8 mouse cellular contexts compared by ENCODE assay signal in the genomic region with DNA sequence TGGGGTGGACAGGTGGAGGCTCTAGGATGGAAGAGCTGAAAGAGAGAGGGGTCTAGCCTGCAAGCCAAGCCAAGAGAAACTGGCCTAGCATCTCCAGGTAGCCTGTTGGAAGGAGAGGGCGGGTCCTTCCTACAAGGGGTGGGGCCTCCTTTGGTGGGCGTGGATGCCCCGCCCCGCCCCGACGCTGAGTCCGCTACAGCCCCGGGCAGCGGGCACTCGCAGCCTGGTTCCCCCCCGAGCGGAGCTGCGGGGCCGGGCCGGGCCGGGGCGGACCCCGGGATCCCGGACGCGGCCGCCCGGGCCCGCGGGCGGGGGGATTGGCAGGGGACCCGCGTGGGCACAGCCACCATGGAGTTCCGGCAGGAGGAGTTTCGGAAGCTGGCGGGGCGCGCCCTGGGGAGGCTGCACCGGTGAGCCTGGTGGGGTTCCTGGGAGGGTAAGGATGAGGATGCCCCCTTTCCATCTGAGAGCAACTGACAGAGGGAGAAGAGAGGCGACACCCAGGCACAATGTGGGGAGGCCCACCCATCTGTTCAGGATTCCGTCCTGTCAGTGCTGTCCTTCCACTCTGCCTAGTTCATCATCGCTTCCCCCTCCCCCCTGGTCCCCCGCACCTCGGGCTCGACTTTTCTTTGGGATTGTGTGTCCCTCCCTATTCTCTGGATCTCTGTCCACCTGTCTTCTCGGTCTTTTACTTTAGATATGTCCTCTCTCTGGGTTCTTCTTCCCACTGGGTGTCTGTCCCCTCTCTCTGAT. TPM values are rescaled to one million over a fixed set of nuclear protein-coding genes. Genes with fewer than 3 reads are reported as not detected.
DNase-seq lines count a peak whose midpoint lies in the region; ATAC-seq lines count a peak whose summit lies in the region.

A gene (plus strand): TSS at position 215 of the 756 bp plus-strand sequence.

- peaks cover 23% of the 10 kb centered on the region for H3K36me3 ChIP-seq in embryonic facial prominence, embryonic 12.5 days
- H3K36me3 ChIP-seq in hindbrain, embryonic 11.5 days (ENCODE audit: control insufficient read depth, insufficient read depth, low read length), result no peaks in the 10 kb centered on the region
- no peaks in the 10 kb centered on the region for H3K36me3 ChIP-seq in stomach, embryonic 16.5 days (ENCODE audit: control insufficient read depth, insufficient read depth, low read length)

- peaks cover 2% of the 10 kb centered on the region for H3K9me3 ChIP-seq in embryonic facial prominence, embryonic 12.5 days
- H3K9me3 ChIP-seq in hindbrain, embryonic 11.5 days (ENCODE audit: control insufficient read depth, low read length), result no peaks in the 10 kb centered on the region
- peaks cover 4% of the 10 kb centered on the region; the same call in 1 of the 2 replicates for H3K9me3 ChIP-seq in stomach, embryonic 16.5 days (replicated peaks; ENCODE audit: control insufficient read depth, low read length)

- no peak within 1 kb of the TSS for H3K27ac ChIP-seq in embryonic facial prominence, embryonic 12.5 days
- H3K27ac ChIP-seq in hindbrain, embryonic 11.5 days (ENCODE audit: low read depth, low read length), result no peak within 1 kb of the TSS
- no peak within 1 kb of the TSS for H3K27ac ChIP-seq in stomach, embryonic 16.5 days (ENCODE audit: low read length)

- H3K27me3 ChIP-seq in embryonic facial prominence, embryonic 12.5 days, result peaks cover 65% of the 10 kb centered on the region
- H3K27me3 ChIP-seq in hindbrain, embryonic 11.5 days (ENCODE audit: control insufficient read depth, insufficient read depth, low read length), result peaks cover 63% of the 10 kb centered on the region
- H3K27me3 ChIP-seq in stomach, embryonic 16.5 days (ENCODE audit: control insufficient read depth, insufficient read depth, low read length), result peaks cover 59% of the 10 kb centered on the region

- H3K9ac ChIP-seq in embryonic facial prominence, embryonic 12.5 days, result peak within 1 kb of the TSS; percentile 54
- peak within 1 kb of the TSS; percentile 34; the same call in 1 of the 2 replicates for H3K9ac ChIP-seq in hindbrain, embryonic 11.5 days (ENCODE audit: low read depth, low read length)
- peak within 1 kb of the TSS; percentile 72 for H3K9ac ChIP-seq in stomach, embryonic 16.5 days (ENCODE audit: low read length)

- ATAC-seq in embryonic facial prominence, embryonic 12.5 days (ENCODE audit: insufficient number of reproducible peaks, insufficient read depth, low FRiP score, low TSS enrichment), result no peak
- no peak for ATAC-seq in hindbrain, embryonic 11.5 days (ENCODE audit: low FRiP score)
- ATAC-seq in megakaryocyte, adult 5-6 weeks (ENCODE audit: poor library complexity, severe bottlenecking), result peak; percentile 59
- ATAC-seq in stomach, embryonic 16.5 days (ENCODE audit: insufficient read depth, low FRiP score), result no peak; the same call in 1 of the 2 replicates

- H3K4me3 ChIP-seq in embryonic facial prominence, embryonic 12.5 days, result peak within 1 kb of the TSS; percentile 36
- H3K4me3 ChIP-seq in hindbrain, embryonic 11.5 days (ENCODE audit: low read depth, low read length), result peak within 1 kb of the TSS; percentile 34
- peak within 1 kb of the TSS; percentile 50 for H3K4me3 ChIP-seq in stomach, embryonic 16.5 days (replicated peaks; ENCODE audit: low read length)

- 1% methylated on average over 33 of the region's 41 CpGs for WGBS in embryonic facial prominence, embryonic 12.5 days
- 2% methylated on average over 39 of the region's 41 CpGs for WGBS in hindbrain, embryonic 11.5 days
- WGBS in stomach, embryonic 16.5 days, result 2% methylated on average over 40 of the region's 41 CpGs

- H3K4me1 ChIP-seq in embryonic facial prominence, embryonic 12.5 days, result peaks cover 4% of the 10 kb centered on the region; the same call in 1 of the 2 replicates
- peaks cover 11% of the 10 kb centered on the region for H3K4me1 ChIP-seq in hindbrain, embryonic 11.5 days (replicated peaks; ENCODE audit: control insufficient read depth, insufficient read depth, low read length)
- H3K4me1 ChIP-seq in stomach, embryonic 16.5 days (ENCODE audit: control insufficient read depth, insufficient read depth, low read length), result peaks cover 3% of the 10 kb centered on the region; the same call in 1 of the 2 replicates

- peak within 1 kb of the TSS; percentile 62 for H3K4me2 ChIP-seq in embryonic facial prominence, embryonic 12.5 days (replicated peaks)
- H3K4me2 ChIP-seq in hindbrain, embryonic 11.5 days (replicated peaks; ENCODE audit: low read depth, low read length), result peak within 1 kb of the TSS; percentile 59
- H3K4me2 ChIP-seq in stomach, embryonic 16.5 days (ENCODE audit: low read depth, low read length), result peak within 1 kb of the TSS; percentile 76

- DNase-seq in urinary bladder, postnatal 14 days (ENCODE audit: low spot score), result peak; percentile 38
- DNase-seq in urinary bladder, postnatal 4 days (ENCODE audit: low spot score in 2 of 2), result no peak
- DNase-seq in hindbrain, embryonic 11.5 days (ENCODE audit: low spot score), result peak; percentile 44
- DNase-seq in left cerebral cortex, adult 8-10 months (ENCODE audit: low spot score in 2 of 2), result peak in 1 of 2 experiments; percentile 51
- no peak for DNase-seq in c-Kit-positive CD71-positive TER-119-positive erythroid progenitor cells, embryonic 14.5 days (ENCODE audit: low spot score)

RNA-seq across cellular contexts. Expression of the gene that starts here (rescaled TPM):
- polyA plus RNA-seq in embryonic facial prominence, embryonic 12.5 days (2016; fragmentation: Nextera tagmentation; extraction: Ambion mirVana), result 0.73 and 0.79 TPM in 2 replicates
- polyA plus RNA-seq in hindbrain, embryonic 11.5 days (2014; fragmentation: Nextera tagmentation; extraction: Ambion mirVana), result 0.51 and 1.1 TPM in 2 replicates
- total RNA-seq in left cerebral cortex, adult 8-10 months (2022), result 1,000 to 10,000 TPM; 1,001 to 1,087 (median 1,026) TPM
- 0.18 TPM in 1 of 2 replicates, not detected in the other for total RNA-seq in megakaryocyte, adult 5-6 weeks (2015)
- not detected in 2 replicates for total RNA-seq in megakaryocyte, adult 5-6 weeks (2017)
- 0.15 and 0.22 TPM in 2 replicates for polyA plus RNA-seq in stomach, embryonic 16.5 days (2015; fragmentation: Nextera tagmentation; extraction: Ambion mirVana)

Comparison
In these comparisons a context has a peak if more than half of its experiments do, and no peak if none do; other contexts are left out.
1. RNA of the gene that starts here (total RNA-seq): 1,001 to 1,087 TPM in left cerebral cortex, adult 8-10 months; 0.18 TPM in megakaryocyte, adult 5-6 weeks; every median in the first group is over 100 times any median in the second.
2. DNase-seq: peak in urinary bladder, postnatal 14 days (single experiment) and hindbrain, embryonic 11.5 days (single experiment); none in urinary bladder, postnatal 4 days (0 of 2) and c-Kit-positive CD71-positive TER-119-positive erythroid progenitor cells, embryonic 14.5 days (single experiment).
3. Peak in ATAC-seq in megakaryocyte, adult 5-6 weeks; RNA of the gene not detected or under 1 TPM.
4. Peak in every context shown above with its lines, with median percentiles within 50 percentile points of each other: H3K4me2 ChIP-seq, H3K4me3 ChIP-seq and H3K9ac ChIP-seq.